Mouse (Mus musculus): ENCODE results near the gene Bcan.

Bcan gene

DNA sequence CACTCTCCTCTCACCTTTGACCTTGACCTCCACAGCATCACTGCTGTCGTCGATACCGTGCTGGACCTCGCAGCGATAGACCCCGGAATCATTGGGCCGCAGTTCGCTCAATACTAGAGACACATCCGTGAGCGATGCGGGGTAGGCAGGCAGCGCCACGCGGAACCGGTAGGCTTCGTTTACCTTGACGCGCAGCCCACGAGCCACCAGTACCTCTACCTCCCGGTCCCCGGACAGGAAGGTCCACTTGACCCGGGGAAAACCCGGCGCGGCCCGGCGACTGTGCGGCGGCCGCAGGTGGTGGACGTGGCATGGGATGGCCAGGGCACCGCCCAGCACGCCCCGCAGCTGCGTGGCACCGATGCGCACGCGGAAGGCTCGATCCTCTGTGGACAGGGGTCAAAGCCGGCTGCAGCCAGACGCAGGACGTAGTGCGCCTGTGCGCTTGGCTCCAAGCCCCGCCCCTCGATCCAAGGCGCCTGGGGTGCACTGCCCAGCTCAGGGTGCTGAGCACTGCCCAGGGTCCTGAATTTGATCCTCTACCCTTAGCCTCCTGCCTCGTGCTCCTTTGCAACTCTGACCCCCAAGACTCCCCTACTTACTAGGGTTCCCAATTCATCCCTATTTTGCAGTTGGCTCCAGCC, 2.9 kb downstream of the Bcan start:
- DNase-seq (ENCODE audit: low read depth, low spot score), result peak; percentile 83

DNA sequence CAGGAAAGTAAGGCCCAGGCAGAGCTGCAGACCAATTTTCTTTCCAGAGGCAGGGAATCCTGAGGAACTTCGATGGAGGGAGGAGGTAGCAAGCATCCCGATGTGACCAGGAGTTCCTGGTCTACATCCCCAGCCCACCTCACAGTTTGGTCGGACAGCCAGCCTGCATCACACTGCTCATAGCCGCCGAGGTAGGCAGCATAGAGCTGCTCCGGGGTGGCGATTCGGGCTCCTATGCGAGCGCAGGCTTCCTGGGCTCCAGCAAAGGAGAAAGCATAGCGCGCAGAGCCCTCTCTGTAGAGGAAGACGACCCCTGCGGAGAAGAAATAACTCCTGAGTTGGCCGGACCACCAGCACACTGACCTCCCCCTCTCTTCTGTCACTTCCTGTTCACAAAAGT, 3.6 kb downstream of the Bcan start:
- DNase-seq (ENCODE audit: low read depth, low spot score), result no peak

DNA sequence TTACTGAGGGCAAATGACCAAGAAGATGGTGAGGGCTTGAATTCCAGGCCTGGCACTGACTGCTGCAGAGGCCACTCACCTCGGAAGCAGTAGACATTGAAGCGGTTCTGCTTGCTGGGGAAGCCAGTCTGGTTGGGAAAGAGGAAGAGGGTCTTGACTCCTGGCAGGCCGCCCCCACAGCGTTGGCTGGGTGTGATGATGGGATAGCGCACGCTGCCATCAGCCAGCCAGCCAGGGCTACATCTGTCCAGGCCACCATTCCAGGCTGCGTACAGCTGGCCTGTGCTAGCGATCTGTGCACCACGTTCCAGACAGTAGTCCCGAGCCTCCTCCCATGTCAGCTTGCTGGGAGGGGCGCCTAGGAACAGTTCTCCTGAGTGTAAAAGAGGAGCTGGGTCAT, 4.7 kb downstream of the Bcan start:
- DNase-seq (ENCODE audit: low read depth, low spot score), result no peak

DNA sequence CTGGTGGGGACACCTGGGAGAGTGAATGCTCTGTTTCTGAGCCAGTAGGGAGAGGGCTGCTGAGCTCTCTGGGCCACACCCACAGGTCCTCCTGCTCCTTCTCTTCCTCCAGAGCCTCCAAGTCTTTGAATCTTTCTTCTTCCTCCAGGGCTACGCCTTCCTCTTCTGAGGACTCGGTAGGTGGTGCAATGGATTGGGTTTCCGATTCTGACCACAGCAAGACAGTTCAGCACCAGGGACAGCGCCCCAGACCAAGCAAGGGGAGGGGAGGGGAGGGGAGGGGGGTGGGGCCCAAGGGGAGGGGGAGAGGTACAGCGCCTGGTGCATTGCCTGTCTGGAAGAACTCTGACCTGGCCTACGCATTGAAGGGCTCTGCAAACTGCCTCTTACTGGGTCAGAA, 6.6 kb downstream of the Bcan start:
- DNase-seq (ENCODE audit: low read depth, low spot score), result peak; percentile 90

DNA sequence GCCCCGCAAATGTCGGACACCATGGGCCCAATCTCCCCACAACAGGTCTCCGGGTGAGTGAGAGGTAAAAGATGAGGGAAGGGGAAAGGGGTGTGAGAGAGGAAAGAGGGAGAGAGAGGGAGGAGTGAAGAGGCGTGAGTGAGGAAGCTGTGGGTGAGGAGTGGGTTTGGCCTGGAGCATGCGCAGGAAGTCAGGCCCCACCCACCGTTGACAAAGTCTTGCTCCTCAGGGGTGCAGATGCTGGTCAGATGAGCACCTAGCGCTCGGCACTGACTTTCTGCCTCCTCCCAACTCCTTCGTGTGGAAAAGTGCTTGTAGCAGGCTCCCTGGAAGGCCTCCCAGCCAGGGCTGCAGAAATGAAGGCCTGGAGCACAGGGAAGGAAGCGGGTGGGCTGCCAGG, 10.1 kb downstream of the Bcan start:
- no peak for DNase-seq (ENCODE audit: low read depth, low spot score)

DNA sequence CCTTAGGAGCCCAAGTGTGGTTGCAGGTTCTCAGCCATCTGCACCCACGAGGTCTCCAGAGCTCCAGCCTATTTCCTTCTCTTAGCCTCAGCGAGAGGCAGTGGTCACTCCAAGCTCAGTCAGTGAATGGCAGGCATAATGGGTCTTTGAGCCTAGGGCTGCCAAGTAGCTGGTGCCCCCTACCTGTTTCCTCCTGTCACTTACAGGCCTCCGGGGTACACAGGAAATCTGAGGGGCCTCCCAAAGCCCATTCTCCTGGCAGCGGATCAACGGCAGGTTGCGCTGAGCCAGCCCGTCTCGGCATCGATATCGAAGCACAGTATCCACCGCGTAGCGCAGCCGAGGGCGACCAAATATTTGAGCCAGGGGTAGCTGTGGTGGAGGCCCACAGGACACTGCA, 12.0 kb downstream of the Bcan start:
- no peak for DNase-seq (ENCODE audit: low read depth, low spot score)

DNA sequence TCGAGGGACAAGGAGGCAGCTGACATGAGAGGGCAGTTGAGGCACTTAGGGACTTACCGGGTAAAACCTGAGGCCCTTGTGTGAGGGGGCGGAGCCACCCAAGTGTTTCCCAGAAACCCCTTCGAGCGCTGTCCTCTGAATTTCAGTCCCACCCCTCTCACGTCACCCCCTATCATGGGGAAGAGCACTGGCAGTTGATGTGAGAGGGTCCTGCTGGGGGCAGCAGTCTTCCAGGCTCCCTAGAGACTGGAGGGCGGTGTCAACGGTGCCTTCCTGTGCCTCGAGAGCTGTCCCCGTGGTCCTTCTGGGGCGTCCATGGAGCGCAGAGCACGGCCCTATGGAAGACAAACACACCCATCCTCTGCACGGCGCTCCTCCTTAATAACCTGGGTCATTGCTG, 12.4 kb downstream of the Bcan start:
- peak; percentile 86 for DNase-seq (ENCODE audit: low read depth, low spot score)

DNA sequence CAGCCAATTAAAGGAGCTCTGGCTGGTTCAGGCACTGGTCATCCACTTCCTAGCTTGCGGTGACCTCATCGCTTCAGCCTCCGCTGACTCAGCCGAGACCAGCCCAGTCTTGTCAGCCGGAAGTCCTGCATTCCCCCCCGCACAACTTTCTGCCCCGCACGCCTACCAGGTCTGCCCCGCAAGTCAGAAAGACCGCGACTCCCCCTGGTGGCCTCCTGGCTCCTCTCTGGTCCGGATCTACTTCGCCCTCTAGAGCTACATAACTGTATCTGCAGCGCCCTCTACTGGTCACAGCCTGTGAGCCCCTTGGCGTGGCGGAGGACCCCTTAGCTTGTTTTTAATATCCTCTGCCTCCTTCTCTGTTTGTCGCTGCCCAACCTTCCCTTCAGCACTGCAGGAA, 13.2 kb downstream of the Bcan start:
- peak; percentile 97 for DNase-seq (ENCODE audit: low read depth, low spot score)

DNA sequence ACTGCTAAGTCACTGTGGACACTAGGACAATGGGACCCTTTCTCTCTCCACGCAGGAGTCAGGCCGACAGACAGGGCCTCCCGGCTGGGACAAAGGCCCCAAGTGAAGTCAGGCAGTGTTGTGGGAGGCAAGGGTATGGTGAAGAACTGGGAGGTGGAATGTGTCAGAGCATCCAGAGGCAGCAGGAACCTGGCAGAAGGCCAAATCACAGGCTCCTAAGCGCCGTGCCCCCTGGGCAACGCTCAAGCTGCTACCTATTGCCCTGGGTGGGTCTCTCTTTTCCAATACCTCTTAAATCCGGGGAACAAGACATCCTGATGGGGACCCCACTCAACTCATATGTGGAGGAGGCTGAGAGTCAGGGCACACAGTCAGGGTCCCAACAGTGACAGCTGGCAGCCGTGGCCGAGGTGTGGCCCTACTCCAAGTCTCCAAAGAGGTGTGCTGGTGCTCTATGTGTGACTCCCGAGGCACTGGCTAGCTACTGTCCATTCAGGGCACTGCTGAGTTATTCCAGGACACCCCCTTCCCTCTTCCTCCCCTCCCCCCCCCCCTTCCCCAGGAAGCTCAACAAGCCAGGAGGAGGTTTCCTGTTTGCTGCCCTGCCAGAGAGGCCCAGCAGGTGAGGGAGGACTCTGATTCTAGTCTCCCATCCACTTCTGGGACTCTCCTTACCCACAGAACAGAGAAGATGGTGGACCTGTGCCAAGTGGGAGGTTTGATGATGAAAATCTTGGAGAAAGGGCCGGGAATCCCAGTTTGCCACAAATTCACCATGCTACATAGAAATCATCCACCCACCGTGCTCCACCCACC, 14.3 kb downstream of the Bcan start:
- no peak for DNase-seq (ENCODE audit: low read depth, low spot score)

DNA sequence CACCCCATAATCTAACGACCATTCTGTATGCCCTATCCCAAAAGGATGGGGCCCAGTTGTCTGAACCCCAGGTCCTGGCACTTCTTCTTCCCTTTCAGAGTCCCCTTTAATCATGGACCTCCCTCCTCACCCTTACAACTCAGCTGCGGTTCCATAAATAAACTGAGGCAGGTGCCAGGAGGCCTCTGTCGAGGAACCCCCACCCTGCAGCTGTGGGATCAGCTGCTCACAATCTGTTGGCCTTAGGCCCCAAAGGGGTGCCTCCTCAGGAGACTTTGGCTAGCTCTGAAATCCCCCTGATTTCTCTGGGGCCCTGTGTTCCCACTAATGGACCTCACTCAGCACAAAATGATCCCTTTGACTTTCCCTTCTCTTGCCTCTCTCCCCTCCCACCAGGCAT, 15.9 kb downstream of the Bcan start:
- no peak for DNase-seq (ENCODE audit: low read depth, low spot score)

DNA sequence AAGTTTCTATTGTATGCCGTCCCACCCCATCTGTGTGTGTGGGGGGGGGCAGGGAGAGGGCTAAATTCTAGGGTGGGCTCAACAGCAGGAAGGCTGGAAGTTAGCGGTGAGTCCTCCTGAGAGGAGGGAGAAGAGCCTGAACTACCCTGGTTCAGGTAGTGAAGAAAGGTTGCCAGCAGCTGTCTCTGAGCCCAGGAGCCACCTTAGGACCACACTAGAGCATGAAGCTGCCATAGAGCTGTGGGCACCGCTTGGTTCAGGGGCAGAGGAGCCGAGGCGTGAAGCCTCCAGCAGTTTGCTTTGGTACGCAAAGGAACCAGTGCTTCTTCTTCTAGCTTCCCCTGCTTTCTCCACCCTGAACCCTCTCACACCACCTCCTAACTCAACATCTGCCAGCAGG, 16.4 kb downstream of the Bcan start:
- DNase-seq (ENCODE audit: low read depth, low spot score), result no peak

DNA sequence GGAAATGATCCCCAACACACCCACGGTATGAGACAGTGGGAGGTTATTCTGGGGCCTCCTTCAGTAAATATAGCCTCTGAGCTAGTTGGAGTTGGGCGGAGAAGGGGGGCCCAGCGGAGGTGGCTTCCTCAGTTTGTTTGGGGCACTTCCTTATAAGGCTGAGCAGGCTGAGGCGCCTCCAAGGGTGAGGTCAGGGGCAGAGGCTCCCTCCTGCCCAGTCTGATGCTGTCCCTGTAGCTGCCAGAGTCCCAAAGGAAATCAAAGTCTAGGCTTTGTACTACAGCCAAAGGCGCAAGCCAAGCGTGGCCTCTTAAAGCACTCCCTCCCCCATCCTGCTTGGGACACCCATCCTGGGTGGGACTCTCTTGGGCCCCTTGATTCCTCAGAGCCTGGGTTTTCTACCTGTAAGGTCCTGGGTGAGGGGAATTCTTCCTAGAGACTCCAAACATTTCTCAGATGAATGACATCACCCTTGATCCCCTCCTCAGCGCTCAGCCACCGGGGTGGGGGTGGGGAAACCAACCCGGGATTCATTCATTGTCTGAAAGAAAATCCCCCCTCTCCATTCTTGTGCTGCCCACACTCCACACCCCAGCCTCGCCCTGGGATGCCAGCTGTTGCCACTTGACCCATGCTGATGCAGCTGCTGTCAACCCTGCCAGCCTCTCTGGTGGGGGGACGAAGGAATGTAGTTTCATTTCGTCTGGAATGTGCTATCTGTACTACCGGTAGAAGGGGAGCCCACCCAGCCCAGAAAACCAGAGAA, 17.0 kb downstream of the Bcan start:
- DNase-seq (ENCODE audit: low read depth, low spot score), result no peak

DNA sequence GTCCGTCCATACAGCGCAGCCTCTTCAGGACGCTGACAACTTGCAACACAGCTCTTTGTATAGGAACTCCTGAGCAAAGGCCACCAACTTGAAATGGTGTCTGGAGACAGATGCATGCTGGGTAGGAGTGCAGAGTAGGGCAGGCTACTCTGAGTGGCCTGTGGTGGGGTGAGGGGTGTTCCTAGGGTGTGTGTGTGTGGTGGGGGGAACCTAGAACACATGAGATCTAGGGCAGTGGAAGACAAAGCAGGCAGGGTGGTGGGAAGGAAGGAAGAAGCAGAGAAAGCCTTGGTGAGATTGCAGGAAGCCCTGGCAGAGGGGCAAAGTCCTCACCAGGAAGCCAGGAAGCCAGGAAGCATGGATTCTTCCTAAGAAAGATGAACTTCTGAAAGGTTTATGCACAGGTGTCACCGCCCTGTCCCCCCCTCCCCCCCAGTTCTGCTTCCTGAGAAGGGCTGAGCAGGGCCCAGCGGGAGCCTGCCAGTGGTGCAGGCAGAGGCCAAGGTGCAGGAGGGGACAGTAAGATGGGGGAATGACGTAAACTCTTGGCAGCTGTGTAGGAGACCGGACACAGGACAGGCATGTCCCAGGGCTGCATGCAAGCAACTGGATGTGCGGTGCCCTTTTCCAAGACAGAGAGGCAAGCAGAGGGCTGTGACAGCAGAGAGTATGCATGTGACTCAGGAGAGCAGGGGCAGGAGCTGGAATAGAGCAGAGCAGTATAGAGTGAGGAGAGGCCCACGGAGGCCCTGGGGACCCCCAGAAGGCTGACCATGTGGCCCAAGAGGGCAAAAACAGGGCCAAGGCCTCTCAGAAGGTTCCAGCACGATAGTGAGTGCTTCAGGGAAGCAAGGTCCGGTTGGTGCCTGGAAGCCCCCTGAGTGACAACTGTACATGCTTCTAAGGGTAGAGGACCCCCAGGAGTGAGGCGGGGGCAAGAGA, 17.9 kb downstream of the Bcan start:
- no peak for DNase-seq (ENCODE audit: low read depth, low spot score)

DNA sequence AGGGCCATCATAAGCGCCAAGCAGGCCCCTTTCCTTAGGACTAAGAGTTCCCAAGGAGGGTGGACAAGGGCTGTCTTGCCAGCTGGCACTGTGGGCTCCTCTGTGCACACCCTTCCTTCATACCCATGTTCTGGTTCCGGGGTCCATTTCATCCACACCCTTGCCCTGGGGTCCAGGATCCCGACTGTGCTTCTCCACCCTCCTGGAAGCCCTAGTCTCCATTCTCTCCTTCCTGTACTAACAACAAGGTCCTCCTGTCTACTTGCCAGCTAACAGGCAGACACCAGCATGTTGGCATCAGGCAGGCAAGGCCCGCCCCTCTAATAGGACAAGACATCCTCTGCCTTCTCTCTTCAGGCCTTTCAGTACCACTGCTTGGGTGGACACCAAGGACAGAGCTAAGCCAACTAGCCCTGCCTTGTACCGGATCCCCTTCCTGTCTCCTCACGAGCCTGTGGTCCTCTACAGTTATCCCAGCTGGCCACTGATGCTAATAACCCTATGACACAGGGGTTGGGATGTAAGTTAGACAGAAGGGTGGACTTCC, 18.7 kb downstream of the Bcan start:
- DNase-seq (ENCODE audit: low read depth, low spot score), result no peak

DNA sequence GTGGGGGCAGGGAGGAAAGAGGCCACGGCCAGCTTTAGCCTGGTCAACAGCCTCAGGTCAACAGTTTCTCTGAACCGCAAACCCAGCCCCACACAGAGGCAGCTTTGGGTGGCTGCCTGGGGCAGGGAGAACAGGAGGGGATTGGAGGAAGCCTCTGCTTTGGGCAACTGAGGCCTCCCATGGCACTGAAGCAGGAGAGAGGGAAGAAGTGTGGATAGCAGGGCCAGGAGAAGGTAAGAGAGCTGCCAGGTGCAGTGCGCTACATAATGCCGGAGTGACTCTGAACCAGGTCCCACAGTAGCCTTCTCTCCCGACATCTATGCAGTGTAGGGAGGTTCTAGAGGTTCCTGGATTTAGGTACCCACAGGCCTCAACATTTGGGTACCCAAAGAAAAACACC, 19.3 kb downstream of the Bcan start:
- no peak for DNase-seq (ENCODE audit: low read depth, low spot score)

DNA sequence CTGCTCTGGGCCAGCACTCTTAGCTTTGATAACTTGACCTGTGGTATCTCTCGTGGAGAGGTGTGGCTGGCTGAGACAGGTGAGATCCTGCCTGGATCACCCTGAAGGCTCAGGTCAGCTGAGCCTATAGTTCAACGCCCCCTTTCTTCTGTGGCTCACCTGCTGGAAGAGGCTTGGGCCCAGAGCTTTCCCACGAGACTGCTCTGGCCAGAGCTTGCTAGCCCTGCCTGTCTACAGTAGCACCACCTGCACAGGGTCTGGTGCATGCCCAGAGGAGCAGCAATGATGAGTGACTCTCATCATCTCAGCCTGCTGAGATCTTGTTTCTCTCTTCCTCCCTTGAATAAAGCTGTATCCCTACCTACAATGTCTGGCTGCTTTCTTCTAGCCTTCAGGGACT, 19.9 kb downstream of the Bcan start:
- DNase-seq (ENCODE audit: low read depth, low spot score), result no peak

DNA sequence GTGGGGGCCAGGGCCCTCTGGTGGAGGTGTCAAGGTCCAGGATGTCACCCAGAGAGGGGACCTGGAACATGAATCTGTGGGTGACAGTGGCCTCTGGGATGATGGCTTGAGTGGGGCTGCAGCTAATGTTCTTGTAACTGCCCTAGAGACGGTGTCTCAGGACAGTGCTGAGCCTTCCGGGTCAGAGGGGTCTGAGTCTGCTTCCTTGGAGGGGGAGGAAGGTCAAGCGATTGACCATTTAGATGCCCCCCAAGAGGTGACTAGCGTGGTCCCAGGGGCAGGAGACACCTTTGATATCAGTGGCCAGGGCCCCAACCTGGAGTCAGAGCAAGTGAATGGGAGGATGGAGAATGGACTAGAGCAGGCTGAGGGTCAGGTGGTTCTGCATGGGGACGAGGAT, 20.5 kb downstream of the Bcan start:
- DNase-seq (ENCODE audit: low read depth, low spot score), result no peak

DNA sequence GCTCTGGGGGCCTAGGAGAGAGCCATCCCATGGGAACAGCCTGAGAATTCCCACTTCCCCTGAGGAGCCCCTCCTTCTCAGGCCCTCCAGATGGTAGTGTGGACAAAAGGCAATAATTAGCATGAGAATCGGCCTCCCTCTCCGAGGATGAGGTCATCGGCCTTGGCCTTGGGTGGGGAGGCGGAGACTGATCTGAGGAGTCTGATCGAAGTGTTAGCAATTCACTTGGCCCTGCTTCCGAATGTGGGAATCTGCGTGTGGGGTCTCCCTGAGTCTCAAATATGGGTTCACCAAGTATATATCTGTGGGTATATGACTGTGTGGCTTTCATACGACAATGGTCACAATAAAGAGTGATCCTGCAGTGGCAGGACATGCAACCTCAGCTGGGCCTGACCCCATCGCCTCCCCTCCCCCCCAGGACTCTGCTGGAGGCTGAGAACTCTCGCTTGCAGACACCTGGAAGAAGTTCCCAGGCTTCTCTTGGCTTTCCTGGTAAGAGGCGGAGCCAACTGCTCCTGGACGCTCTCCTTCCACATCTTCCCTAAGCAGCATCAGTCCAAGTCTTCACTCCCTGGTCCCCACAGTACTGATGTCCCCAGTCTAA, 25.5 kb downstream of the Bcan start:
- peak; percentile 99 for DNase-seq (ENCODE audit: low read depth, low spot score)

DNA sequence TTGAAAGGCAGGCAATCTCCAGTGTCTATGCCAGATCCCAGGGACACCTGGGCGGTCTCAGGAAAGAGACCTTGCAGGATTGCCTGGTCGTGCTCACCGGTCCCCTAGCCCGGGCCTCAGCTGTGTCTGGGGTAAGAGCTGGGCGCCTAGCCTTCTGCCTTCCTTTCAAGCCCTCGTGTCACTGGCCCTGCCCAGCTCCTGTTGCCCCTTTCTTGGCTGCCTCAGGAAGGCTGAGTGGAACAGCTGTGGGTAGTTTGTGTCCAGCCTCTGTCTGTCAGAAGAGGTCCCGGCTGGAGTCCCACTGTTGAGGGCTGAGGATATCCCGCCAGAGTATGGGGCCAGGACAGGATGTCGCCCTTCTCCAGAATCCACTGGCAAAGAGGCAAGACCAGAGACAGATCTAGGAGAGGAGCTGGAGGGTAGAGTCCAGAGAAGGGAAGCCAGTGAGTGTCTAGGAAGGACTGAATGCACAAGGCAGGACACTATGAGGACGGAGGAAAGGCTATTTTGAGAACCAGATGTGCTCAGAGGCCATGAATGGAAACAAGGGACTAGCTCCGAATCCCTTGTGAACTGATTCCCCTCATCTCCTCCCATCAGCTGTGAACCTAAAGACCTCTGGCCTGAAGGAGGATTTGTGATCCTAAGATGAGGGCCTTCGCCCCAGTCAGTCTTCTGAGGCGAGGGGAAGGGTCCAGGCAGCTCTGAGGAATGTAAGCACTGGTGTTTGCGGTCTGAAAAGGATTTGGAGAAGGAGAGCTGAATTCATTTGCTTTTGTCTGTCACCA, 26.2 kb downstream of the Bcan start:
- DNase-seq (ENCODE audit: low read depth, low spot score), result no peak

DNA sequence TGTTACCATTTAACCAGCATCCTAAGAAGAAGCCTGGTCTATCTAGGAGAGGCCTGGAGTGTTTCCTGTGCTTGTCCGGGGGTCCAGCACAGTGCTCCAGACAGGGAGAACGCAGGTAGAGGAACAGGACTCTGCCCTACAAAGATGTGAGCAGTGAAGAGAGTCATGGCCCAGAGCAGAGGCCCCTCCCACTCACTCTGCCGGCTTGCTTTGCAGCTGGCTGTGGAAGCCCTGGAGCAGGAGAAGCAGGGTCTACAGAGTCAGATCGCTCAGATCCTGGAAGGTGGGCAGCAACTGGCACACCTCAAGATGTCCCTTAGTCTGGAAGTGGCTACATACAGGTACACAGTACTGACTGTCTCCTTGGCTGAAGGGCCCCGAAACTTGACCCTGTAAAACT, 27.3 kb downstream of the Bcan start:
- no peak for DNase-seq (ENCODE audit: low read depth, low spot score)
